Mouse (Mus musculus) gonadal fat pad, adult 2 months (tissue): ENCODE results near the gene Wdr61. TPM values are rescaled to one million over a fixed set of nuclear protein-coding genes. Genes with fewer than 3 reads are reported as not detected.
A peak's percentile ranks its signal among the peaks of the same experiment; 100 is the strongest.
"Not testable (repeated sequence)": the region's sequence is repeated elsewhere in the genome, so short reads cannot be mapped to it uniquely, and the experiment has no call there.

Source experiments
- DNase-seq: peaks from one replicate; pipeline ENCODE4 v3.0.0-alpha.2; 2012; ENCODE audit warnings: low read depth
- polyA plus RNA-seq: library from polyadenylated mRNA; depleted of rRNA; stranded (reverse); fragments of >200 nt; gene quantifications from 2 replicates; pipeline ENCODE4 v1.2.3, GENCODE M21; 2012

Wdr61 gene
- polyA plus RNA-seq, 1 experiment, result 46.5 TPM

GRCm38 (mm10) chr9:54726315-54726714 is 8.0 kb downstream of the Wdr61 start:
- no peak for DNase-seq

DNA sequence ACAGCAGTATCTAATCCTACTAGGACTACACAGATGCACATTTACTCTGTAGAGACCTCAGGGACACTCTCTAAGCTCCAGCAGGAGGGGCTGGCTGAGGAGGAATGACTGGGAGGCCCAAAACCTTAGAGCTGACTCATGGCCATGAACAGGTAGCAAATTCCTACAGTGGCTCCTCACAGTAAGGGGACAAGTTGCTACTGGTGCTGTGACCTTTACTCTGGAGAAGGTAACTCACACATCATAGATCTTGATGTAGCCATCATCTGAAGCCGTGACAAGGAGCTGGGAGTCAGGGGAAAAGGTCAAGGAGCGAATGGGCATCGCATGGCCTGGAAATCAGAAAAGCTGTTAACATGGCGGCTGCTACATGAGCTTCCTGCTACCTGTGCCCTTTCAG is 11.7 kb downstream of the Wdr61 start:
- no peak for DNase-seq

DNA sequence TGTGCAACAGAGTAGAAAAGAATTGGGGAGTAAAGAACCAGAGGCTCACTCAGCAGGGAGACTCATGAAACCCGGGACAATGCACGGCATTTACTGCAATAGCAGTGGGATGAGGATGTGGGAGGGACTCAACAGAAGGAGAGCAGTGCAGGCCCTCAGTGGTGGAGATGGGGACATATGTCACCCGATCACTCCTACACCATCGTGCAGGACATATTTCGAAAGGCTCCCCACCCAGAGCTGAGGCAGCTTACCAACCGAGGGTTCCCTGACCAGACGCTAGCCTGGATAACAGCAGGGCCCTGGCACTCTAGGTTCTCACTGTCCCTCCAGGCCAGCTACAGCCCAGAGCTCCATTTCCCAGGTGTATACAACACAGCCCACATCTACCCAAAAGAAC is 12.2 kb downstream of the Wdr61 start:
- DNase-seq, result no peak

DNA sequence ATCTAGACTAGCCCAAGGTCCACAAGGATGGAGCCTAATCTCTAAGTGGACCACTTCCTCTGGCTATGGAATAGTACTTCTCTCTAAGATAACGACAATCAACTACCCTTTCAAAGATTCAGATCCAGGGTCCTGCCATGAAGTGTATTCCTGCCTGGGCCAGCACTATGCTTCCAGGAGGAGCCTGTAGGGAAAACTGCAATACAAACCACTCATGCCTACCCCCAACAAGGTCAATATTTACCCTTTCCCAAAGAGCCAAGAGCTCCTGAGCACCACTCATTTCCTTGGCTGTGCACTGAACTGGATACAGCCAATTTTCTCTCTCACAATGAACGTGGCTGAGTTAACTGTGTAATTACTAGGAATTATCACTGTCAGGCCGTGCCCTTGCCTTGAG is 16.8 kb downstream of the Wdr61 start:
- DNase-seq, result no peak

GRCm38 (mm10) chr9:54715776-54716175 is 18.5 kb downstream of the Wdr61 start:
- DNase-seq, result no peak

DNA sequence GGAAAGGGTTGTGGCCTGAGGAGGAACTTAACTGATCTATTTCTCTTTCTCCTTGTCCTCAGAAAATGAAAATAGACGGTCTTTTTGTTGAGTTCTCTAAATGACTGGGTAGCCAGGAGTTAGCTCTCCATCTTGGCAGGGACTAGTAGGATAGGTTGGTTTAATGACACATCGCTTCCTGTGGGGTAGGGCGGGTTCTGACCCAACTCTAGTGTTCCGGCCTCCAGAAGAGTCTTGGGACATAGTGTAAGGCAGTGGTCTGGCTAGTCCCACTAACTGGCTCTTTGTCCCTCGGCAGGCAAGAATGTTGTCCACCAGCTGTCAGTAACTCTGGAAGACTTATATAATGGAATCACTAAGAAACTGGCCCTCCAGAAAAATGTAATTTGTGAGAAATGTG is 26.2 kb downstream of the Wdr61 start:
- no peak for DNase-seq

DNA sequence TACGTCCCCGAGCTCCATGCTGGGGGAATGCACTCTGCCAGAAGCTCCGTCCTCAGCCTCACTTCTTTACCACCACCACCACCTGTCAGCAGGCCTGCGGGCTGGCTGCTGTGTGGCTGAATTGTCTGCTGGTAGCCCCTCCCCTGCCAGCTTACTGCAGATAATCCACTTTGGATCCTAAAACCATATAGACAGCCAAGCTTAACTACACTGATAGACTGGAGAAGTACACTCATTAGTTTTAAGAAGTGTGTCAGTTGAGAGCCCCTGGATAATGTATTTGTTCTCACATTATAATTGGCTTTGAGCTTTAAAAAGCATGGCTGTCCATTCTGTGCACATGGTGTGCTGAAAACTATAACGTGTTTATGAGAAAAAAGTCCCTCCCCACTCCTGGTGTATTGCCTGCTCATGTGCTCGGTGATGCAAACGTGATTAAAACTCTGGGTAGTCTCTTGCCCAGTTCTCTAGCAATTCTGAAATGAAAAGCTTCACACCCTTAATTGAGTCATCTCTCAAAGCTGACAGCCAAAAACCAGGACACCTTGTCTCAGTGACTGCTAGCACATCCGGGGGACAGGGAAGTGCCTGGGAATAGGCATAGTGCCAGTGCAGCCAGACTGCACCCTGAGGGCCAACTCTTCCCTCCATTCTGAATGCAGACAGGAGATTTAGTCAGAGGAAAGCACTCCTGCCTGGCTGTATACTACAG is 26.9 kb downstream of the Wdr61 start:
- DNase-seq, result no peak

DNA sequence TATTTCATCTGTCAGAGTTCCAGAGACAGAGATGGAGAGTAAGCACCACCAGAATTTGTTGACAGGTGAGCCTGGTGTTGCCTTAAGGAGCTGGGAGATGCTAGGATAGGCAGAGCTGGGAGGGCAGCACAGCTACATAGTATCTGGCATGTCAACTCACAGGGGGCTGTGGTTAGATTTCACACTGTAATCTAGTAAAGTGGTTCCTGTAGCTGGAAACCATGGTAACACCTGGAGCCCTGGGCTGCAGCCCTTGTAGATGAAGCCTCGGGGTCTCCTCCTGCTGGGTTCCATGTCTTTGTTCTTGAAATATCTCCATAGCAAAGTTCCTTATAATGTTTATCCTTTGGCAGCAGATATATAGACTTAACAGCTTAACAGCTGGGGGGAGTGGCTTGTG is 28.8 kb downstream of the Wdr61 start:
- DNase-seq, result no peak

DNA sequence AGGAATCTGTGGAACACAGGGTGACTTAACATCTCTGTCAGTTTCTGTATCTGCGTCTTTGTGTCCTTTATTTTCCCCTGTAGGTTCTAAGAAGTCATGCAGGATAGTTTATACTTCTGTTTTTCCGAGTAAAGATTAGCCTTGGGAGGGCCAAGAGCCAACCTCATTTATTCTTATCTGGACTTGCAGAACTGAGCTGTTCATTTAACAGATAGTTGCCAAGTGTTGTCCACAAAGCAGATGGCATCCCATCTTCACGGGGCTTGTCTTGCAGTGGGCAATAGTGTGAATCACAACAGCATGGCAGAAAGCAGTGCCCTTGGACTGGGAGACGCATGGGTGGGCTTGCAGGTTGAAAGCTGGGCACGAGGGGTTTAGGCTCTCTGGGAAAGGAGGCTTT is 30.0 kb downstream of the Wdr61 start:
- DNase-seq, result no peak

DNA sequence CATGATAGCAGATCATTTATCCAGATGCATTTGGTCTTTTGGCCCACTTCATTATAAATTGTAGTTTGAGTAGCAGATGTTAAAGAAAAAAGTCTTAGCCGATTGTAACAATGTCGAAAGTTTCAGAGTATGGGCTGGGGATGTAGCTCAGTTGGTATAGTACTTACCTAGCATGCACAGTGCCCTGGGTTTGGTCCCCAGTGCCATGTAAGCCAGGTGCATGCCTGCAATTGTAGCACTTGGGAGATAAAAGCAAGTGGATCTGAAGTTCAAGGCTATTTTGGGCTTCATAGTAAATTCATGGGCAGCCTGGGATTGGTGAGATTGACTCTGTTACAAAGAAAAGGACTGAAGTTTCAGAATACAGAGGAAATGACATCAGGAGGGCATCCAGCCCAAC is 31.7 kb downstream of the Wdr61 start:
- DNase-seq, result no peak

- no peak for DNase-seq
Observed at GRCm38 (mm10) chr9:54700746-54701145, 33.6 kb downstream of the Wdr61 start.

GRCm38 (mm10) chr9:54700174-54700475 is 34.2 kb downstream of the Wdr61 start:
- DNase-seq, result no peak

DNA sequence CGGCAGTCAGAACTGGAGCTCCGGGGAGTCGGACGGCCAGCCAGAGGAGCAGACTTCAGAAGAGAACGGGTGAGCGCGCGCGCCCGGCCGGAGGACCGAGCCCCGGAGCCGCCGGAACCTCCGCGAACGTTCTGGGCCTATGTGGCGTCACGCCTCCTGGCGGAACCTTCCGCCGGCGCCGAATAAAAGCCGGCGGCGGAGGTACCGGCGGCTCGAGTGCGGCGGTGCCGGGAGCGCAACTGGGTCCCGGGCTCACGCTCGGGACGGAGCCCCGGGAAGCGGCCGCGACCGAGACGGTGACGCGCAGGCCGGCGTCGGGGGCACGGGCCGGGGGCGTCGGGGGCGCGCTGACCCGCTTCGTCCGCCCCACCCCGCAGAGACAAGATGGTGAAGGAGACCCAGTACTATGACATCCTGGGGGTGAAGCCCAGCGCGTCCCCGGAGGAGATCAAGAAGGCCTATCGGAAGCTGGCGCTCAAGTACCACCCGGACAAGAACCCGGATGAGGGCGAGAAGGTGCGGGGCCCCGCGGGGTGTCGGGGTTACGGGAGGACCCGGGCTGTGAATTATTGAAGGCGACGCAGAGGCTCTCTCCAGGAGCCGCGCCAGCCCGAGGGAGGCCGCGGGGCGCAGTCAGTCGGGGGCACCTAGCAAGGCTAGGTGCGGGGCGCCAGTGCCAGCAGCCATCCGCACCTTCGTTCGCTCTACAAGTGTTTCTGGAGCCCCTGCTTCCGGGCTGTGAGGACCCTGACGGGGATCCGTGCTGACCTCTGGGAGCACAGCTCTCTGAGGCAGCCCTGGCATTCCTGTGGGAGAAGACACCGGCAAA is 34.8 kb downstream of the Wdr61 start:
- no peak for DNase-seq

DNA sequence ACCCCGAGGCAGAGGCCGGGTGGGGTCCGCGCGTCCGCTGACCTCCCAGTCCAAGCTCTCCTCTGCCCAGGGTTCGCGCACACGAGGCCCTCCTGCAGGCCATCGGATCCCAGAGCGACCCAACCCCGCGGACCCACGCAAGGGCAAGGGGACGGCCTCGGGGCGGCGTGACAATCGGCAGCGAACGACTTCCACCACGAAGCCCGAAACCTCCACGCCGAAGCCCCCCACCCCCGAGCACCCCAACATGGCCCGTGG is 35.3 kb downstream of the Wdr61 start:
- no peak for DNase-seq

DNA sequence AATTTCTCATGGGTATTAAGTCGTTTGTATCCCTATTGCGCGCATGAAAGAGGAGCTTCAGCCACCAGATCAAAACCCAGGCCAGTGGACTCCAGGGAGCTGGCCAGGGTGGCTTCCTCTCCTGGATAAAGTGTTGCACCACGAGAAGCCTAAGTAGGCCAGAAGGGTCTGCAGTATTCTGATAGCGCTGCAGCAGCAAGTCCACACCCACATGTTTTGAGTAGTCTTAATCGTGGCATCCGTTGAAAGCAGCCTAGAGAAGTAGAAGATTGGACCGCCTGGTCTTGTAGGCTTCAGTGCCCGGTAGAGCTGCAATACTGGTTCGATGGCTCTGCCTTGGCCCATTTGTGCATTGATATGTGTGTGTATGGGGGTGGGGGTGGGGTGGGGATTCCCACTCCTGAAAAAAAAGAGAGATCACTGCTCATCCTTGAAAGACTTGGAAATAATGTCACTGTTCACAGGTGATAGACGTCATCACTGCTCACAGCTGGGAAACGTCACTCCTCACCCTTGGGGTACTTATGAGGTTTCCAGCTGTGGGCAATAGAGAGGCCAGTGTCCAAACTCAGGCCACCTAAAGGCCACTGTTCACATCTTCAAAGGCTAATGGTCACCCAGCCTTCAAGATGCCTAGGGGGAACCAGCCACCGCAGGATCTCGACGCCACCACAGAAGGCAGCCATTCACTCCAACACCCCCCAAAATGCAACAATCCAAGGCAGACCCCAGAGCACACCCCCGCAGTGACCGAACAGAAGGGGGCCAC is 35.8 kb downstream of the Wdr61 start, which contains the start of gene Dnaja4:
Gene Dnaja4 (plus strand): TSS at position 556 of the 769 bp plus-strand sequence.
- no peak for DNase-seq

- not testable (repeated sequence) for DNase-seq
Observed at GRCm38 (mm10) chr9:54691241-54691805, 43.0 kb downstream of the Wdr61 start.

GRCm38 (mm10) chr9:54690697-54691096 is 43.6 kb downstream of the Wdr61 start:
- DNase-seq, result not testable (repeated sequence)

DNA sequence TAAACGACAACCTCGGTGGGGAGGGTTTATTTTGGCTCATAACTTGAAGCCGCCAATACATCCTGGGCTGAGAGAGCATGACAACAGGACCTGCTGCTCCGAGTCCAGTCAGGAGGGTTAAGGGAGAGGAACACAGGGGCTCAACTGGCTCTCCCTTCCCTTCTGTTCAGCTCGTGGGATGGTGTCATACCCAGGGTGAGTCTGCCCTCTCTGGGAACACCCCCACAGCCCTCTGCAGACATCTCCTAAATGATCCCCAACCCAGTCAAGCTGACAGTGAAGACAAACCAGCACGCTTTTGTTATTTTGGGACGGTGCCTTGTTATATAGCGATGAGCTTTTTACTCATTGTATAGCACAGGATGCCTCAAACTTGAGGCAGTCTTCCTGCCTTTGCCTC is 44.9 kb downstream of the Wdr61 start:
- DNase-seq, result no peak

- no peak for DNase-seq
Observed at GRCm38 (mm10) chr9:54687246-54688236, 46.8 kb downstream of the Wdr61 start.

DNA sequence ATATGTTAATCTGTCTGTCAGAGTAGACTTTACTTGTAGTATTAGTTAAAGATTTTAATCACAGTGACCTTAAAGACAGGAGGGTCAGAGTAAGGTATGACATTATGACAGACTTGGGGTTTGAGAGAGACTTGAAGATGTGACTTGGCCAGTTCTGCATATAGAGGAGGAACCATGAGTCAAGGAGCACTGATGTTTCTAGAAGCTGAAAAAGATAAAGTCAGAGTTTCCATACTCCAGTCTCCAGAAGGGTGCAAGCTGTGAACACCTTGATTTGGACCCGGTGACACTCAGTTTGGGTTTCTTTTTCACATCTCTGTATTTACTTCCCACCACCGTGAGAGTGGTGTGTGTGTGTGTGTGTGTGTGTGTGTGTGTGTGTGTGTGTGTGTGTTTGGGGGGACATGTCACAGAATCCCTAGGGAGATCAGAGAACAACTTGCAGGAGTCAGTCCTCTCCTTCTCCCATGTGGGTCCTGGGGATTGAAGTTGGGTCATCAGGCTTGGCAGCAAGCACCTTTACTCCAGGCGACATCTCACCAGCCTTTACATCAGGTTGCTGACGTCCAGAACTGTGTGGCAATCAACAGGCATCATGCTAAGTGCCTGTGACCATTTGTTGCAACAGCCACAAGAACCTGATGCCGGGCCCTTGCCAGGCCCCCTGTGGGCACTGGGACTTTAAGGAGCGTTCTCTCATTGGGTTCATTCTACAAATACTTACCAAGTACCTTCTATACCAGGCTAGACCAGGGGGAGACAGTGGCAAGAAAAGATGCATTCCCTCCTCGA is 50.3 kb downstream of the Wdr61 start:
- peak; percentile 67 for DNase-seq

DNA sequence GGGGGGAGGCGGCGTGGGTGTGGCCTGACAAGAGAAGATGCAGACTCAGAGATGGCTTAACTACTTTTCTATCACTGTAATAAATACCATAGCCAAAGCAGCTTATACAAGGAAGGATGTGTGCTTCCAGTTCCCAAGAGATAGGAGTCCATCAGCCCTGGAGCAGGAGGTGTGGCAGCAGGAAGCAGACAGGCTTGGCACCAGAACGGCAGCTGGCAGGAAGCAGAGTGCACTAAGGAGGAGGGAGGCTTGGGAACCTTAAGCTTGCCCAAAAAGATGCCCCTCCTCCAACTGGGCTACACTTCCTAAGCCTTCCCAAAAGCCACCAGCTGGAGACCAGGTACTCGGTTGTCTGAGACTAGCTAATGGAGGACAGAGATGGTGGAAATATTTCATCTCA is 51.5 kb downstream of the Wdr61 start:
- DNase-seq, result no peak
